Mouse (Mus musculus): ENCODE measurements around the gene Flt3l. TPM values are rescaled to one million over a fixed set of nuclear protein-coding genes. Genes with fewer than 3 reads are reported as not detected.
A peak's percentile ranks its signal among the peaks of the same experiment; 100 is the strongest.
"Not testable (repeated sequence)": the region's sequence is repeated elsewhere in the genome, so short reads cannot be mapped to it uniquely, and the experiment has no call there.

Flt3l gene
- total RNA-seq (2014; fragmentation: Nextera tagmentation) (7.4 and 8.2 TPM in 2 replicates), total RNA-seq (2017) (2.3 and 5.7 TPM in 2 replicates)

DNA sequence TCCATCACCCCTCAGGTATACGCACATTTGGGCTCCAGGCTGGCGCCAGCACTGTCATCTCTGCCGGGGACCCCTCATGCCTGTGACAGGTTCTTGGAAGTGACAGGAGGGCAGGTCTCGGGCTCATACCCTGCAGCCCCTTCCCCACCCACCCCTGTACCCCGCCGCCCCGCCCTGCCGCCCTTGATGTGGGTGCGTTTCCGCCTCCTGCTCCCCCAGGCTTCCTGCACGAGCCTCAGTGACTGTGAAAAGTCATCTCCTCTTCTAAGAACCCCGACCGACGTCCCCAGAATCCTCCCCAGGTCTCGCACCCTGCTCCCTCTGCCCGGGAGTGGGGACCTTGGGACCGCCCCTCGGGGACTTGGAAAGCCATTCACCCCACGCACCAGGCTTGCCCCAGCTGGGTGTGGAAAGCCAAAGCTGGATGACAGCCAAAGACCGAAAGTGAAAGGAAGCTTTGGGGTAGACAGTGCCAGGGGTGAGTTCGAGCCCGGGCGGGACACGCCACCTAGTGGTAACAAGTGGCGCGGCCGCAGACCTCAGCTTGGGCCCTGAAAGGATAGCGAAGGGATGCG is at the start of gene Flt3l, which contains the start of gene Gm45713:
Flt3l (minus strand) TSS at position 440 of the 575 bp plus-strand sequence.
Gm45713 (minus strand) TSS at position 239 of the 575 bp plus-strand sequence.
- ATAC-seq (replicated peaks; ENCODE audit: poor library complexity, severe bottlenecking): peak; percentile 80

DNA sequence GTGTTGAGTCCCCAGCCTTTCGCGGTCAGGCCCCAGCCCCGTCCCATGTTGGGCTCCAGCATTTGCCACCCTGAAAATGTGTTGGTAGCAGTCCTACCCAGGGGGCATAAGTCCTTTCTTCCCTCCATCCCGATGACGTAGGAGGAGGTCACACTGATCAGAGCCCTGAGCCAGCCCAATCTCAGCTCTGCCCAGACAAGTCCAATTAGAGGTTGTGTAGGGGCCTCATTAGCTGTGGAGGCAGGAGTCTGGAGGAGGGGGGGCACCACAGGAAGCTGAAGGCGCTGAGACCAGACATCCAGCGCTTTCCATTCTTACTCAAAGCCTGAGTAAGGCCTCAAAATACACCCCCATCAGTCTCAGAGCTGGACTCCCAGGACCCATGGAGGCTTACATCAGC is 49.7 kb upstream of the Flt3l start:
- no peak for ATAC-seq (replicated peaks; ENCODE audit: poor library complexity, severe bottlenecking)

DNA sequence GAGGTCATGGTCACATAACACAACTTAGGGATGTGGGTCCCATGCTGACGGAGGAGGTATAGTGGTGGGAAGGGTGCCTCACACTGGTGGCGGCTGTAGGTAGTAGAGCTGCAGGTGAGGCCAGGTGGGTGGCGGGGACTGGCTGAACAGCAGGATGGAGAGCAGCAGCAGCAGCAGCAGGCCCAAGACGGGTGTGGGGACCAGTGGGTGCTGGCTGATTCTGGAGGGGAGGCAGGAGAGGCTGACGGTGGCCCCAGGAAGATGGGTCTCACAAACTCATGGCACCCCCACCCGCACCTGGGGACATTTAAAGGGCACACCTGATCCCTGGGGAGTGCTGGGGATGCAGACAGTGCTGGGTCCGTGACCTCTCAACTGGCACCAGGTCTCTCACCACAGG is 47.4 kb upstream of the Flt3l start:
- ATAC-seq (replicated peaks; ENCODE audit: poor library complexity, severe bottlenecking): no peak

DNA sequence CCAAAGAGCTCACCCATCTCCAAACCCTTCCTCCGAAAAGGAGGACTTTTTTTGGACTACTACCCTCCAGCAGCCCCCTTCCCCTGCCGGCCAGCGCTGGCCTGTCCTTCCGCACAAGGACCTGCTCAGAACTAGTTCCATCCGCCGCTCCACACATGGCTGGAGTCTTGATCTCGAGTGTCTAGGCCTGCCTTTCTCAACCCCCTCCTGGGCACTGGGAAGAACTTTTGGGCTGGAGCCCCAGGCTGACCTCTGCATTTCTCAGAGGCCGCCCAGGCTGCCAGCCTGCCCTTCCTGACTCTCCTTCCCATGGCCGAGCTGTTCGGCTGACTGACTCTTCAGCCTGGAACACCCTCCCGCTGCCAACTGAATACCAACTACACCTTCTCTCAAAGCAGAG is 46.4 kb upstream of the Flt3l start:
- ATAC-seq (replicated peaks; ENCODE audit: poor library complexity, severe bottlenecking): peak; percentile 2; the same call in 1 of the 2 replicates

DNA sequence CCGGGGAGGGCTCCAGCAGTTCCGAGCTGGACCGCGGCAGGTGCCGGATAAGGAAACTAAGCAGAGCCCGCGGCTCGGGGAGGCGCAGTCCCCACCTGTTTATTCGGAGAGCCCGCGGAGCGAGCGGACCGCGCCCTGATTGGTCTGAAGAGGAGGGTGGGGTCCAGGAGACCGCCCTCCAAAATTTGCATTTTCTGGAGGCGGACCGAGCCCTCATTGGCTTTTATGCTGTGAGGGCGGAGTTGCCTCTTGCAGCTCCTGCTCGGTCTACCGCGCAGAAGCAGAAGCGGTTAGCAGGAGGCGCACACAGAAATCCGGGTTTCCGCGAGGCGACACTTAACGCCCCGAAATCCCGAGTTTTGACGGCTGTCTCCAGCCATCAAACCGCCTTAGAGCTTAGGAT is 46.0 kb upstream of the Flt3l start:
- ATAC-seq (replicated peaks; ENCODE audit: poor library complexity, severe bottlenecking): peak; percentile 91

DNA sequence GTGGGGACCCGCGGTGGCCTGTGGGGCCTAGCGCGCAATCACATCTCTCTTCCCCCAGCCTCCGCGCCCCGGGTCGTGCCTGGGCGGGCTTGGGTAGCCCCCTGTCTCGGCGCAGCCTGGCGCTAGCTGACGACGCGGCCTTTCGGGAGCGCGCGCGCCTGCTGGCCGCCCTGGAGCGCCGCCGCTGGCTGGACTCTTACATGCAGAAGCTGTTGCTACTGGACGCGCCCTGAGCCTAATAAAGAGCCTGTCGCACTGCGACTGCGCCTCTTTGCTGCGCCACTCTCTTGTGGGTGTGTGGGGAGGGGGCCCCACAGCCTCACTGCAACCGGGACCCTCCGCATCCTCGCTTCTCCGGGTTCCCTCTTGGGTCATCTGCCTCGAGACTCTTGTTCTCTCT is 45.3 kb upstream of the Flt3l start:
- peak; percentile 13; the same call in 1 of the 2 replicates for ATAC-seq (replicated peaks; ENCODE audit: poor library complexity, severe bottlenecking)

DNA sequence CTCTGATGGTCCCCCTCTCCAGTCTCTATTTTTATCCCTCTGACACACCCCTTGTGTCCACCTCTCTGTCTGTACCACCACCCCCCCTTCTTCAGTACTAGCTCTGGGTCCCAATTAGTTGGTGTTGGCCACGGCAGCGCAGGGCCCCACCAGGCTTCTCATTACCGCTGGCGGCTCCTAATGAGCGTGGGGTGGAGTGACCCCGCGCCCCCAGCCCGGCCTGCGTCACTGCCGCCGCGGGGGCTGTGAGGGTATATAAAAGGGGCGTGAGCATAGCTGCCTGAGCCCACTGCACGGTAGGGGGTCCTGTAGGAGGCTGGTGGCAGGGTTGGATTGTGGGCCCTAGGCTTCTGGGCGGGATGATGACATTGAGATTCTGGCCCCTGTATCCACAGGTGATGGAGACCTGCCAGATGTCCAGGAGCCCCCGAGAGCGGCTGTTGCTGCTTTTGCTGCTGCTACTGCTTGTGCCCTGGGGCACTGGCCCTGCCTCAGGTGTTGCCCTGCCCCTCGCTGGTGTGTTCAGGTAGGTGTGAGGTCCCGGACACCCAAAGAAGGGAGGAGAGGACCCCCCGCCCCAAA is 44.8 kb upstream of the Flt3l start, which contains the start of gene Pth2:
Pth2 (plus strand) TSS at position 100 of the 582 bp plus-strand sequence.
- ATAC-seq (replicated peaks; ENCODE audit: poor library complexity, severe bottlenecking): no peak

DNA sequence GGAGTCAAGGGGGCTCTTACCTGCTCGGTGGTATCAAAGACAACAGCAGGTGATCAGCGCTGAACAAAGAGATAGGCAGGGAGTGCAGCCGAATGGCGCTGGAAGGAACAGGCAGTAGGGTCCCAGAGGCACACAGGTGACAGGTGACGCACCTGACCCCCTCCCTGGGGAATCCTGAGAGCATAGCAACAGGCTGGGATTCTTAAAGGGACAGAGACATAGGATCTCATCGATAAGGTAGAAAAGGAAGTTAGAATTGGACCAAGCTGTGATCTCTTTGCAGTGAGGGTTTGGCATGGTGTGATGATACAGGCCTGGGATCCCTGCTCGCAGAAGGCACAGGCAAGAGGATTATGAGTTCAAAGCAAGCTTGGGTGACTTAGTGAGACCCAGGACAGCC is 43.2 kb upstream of the Flt3l start, which contains the start of gene Gfy:
Gfy (minus strand) TSS at position 101 of the 400 bp plus-strand sequence.
- ATAC-seq (replicated peaks; ENCODE audit: poor library complexity, severe bottlenecking): no peak

DNA sequence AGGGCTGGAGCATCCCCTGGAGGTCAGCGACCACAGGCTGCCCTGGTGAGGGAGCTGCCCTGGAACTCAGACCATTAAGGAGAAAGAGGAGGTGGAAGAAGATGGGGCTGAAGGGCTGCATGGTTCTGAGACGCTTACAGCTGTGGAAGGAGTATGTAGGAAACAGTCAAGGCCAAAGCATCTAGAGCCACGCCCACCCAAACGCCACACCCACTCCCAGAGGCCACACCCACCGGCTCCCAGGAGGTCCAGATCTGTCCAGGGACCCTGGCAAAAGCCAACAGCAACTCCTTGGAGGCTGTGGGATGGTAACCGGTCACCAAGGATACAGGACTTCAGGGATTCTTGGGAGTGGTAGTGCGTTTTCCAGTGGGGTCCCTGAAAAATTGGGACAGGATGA is 42.3 kb upstream of the Flt3l start:
- ATAC-seq (replicated peaks; ENCODE audit: poor library complexity, severe bottlenecking): no peak

DNA sequence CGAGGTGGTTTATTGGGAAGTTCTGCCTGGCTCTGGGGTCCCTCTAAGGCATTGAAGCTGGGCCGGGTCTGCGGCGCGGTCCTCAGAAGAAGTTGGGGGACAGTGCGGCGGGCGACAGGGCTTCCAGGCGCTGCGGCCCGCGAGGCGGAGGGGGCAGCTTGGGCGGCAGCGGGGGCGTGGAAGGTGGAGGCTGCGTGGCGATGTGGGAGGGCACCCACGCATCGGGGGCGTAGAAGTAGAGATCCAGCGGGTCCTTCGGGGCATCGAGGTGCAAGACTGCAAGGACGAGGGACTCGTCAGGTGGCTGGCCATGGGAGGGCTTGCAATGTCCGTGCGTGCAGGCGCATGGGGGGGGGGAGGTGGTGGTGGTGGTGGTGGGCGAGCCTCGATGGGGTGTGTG is 40.1 kb upstream of the Flt3l start:
- ATAC-seq (replicated peaks; ENCODE audit: poor library complexity, severe bottlenecking): no peak

DNA sequence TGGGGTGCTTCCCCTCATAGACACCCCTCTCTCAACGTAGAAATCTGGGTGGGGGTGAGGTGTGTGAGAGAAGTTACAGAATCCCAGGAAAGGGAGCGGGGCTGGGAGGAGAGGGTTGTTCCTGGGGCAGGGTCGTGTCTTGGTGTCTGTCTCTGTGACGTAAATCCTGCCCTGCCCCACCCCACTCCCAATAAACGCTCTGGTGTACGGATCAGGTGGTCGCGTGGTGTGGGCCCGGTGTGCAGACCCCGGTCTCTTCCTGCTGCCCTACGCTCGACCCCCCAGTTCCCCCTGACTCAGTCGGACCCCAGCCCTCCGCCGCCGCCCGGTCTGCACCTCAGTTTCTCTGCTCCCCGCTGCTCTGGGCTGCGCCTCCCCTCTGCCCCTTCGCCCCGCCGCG is 39.7 kb upstream of the Flt3l start:
- no peak for ATAC-seq (replicated peaks; ENCODE audit: poor library complexity, severe bottlenecking)

DNA sequence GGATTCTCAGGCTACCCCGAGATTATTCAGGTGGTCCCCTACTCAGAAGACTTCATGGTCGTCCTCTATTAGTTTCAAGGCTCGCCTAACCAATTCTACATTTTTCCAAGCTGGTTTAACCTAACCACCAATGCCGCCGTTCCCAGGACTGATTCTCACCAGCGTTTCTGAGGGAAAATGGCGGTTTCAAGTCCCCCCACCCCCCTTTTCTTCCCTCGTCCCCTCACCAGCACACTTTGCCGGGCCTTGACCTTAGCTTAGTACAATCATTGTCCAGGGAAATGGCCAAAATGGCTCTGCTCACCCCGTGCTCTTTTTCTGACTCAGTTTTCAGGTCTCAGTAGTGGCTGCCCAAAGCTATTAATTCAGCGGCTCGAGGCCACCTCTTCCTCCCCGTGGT is 39.2 kb upstream of the Flt3l start:
- ATAC-seq (replicated peaks; ENCODE audit: poor library complexity, severe bottlenecking): no peak

DNA sequence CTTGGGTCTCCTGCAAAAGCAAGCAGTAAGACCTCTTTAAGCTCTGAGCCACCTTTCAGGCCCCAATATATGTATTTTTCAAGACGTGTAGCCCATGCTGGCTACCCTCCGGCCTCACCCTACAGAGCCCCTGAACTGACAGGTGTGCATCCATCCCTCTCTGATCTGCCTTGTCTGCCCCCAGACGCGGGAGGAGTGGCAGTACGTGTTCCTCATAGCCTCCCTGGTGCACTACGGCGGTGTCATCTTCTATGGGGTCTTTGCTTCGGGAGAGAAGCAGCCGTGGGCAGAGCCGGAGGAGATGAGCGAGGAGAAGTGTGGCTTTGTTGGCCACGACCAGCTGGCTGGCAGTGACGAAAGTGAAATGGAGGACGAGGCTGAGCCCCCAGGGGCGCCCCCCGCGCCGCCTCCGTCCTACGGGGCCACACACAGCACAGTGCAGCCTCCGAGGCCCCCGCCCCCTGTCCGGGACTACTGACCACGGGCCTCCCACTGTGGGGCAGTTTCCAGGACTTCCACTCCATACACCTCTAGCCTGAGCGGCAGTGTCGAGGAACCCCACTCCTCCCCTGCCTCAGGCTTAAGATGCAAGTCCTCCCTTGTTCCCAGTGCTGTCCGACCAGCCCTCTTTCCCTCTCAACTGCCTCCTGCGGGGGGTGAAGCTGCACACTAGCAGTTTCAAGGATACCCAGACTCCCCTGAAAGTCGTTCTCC is 38.5 kb upstream of the Flt3l start:
- peak; percentile 21; the same call in 1 of the 2 replicates for ATAC-seq (replicated peaks; ENCODE audit: poor library complexity, severe bottlenecking)

DNA sequence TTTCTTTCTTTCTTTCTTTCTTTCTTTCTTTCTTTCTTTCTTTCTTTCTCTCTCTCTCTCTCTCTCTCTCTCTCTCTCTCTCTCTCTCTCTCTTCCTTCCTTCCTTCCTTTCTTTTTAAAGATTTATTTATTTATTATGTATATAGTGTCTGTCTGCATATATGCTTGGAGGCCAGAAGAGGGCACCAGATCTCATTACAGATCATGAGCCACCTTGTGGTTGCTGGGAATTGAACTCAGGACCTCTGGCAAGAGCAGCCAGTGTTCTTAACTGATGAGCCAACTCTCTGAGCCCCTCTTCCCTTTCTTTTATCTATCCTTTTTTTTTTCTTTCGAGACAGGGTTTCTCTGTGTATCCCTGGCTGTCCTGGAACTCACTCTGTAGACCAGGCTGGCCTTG is 37.5 kb upstream of the Flt3l start:
- not testable (repeated sequence) for ATAC-seq (replicated peaks; ENCODE audit: poor library complexity, severe bottlenecking)

DNA sequence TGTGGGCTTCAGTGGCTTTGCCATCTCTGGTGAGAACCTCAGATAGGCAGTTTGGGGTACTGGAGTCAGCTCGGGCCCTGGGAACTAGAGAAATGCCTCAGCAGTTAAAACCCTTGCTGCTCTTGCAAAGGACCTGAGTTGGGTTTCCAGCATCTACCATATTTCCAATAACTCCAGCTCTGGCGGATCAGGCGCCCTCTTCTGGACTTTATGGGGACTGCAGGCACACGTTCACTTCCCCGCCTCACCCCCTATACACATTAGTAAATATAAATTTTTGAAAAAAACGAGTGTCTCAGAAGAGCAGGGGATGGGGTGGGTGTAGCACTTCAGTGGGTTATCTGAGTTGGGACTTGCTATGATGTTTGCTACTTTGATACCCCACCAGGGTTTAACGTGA is 36.7 kb upstream of the Flt3l start:
- ATAC-seq (replicated peaks; ENCODE audit: poor library complexity, severe bottlenecking): 0 out of 2 replicates have a peak, but pooled peaks have one; percentile 15

DNA sequence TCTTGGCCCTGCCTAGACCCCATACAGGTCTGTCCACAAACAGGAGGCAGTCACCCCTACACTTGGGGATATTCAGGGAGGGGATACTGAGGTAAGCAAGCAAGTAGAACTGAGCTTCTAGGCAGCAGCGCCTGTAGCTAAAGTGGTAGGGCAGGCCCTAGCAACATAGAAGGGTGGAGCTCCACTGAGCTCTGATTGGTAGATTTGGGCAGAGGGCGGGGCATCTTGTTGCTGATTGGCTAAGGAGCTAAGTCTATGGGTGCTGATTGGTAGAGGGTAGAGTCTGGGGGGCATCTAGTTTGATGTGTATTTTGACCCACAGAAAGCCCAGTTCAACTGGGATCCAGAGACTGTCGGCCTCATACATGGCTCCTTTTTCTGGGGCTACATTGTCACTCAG is 33.3 kb upstream of the Flt3l start:
- ATAC-seq (replicated peaks; ENCODE audit: poor library complexity, severe bottlenecking): no peak

DNA sequence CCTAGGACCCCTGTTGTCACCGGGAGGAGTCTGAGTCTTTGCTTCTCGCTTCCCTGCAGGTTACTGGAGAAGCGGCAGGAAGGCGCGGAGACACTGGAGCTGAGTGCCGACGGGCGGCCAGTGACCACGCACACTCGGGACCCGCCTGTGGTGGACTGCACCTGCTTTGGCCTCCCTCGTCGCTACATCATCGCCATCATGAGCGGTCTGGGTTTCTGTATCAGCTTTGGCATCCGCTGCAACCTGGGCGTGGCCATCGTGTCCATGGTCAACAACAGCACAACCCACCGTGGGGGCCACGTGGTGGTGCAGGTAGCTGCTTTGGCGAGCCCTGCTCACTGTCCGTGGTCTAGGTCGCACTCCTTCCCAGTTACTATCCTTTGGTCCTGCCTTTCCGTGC is 32.4 kb upstream of the Flt3l start:
- no peak for ATAC-seq (replicated peaks; ENCODE audit: poor library complexity, severe bottlenecking)

DNA sequence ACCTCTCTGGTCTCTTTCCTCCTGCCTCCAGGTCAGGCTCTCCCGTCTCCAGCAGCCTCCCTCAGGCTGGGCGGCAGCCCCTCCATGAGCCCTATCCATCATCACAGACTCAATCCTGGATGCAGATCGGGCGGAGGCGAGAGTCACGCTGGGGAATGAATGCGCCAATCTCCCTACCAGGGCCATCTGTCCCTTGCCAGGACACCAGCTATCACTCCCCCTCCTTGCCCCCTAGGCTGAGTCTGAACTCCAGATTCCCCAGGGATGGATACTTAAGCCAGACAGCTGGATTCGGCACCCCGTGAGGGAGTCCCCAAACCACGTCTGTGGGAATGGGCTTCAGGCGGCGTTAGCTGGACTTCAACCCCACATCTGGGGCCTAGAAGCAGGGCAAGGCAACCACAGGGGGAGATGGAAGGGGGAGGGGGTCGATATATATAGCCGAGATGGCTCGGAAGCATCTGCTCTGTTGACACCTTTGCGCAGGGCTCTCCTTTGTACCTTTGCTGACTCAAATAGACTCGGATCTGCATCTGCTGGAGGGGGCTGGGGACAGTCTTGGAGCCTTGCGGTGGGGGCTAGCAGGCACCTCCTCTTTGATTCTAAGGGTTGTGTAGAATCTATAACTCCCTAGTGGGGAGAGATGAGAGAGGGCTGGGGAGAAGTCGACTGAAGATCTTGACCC is 31.7 kb upstream of the Flt3l start:
- no peak for ATAC-seq (replicated peaks; ENCODE audit: poor library complexity, severe bottlenecking)

DNA sequence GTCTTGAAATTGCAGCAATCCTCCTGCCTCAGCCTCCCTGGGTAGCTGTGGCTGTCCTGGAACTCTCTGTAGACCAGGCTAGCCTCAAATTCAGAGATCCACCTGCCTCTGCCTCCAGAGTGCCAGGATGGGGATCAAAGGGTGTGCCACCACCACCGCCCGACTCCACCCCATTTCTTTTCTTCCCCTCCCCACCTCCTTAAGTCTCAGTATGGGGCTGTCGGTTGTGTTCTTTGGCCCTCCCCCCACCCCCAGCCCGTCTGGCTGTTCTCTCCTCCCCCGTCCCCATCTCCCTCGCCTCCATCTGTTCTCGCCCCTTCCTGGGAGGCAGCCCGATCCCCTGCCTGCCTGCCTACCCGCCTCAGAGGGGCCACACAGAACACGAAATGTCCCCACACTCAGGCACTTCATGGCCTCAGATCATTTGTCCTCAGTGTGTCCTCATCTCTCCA is 30.7 kb upstream of the Flt3l start:
- ATAC-seq (replicated peaks; ENCODE audit: poor library complexity, severe bottlenecking): no peak

DNA sequence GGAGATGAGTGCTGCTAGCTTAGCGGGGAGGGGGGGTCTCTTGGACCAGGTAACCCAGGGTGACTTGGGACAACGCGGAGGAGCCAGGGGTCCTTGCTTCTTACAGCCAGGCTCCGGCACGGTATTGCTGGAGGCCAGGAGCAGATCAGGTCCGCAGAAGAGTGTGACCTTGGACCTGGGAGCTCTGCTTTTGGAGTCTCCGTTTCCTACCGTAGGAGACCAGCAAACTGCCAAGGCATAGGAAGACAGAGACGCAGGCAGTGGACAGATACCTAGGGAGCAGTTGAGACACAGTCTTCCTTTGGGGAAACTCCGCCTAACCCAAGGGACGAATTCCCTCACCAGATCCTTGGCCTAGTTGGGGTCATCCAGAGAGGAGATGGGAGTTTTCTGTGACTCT is 29.5 kb upstream of the Flt3l start:
- ATAC-seq (replicated peaks; ENCODE audit: poor library complexity, severe bottlenecking): no peak

DNA sequence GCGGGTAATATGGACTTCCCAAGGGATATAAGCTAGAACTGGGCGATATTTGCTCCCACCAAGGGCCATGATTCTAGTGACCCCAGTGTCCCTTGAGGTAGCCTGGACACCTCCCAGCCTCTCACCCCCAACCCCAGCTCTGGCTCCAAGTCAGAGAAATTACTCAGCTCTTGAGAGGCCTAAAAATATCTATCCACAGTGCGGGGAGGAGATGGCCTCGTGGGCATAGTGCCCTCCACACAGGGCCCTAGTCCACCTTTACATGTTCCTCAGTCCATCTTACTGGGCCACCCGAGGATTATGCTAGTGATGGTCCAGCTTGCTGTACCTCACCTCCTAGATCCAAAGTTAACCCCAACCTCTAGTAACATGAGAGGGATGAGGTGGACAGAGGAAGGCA is 28.6 kb upstream of the Flt3l start:
- ATAC-seq (replicated peaks; ENCODE audit: poor library complexity, severe bottlenecking): no peak
